Mouse (Mus musculus) forebrain, embryonic 16.5 days (tissue): ENCODE data around the gene Gm5767. TPM values are rescaled to one million over a fixed set of nuclear protein-coding genes. Genes with fewer than 3 reads are reported as not detected.

ENCODE experiments used
- polyA plus RNA-seq: library from polyadenylated mRNA; unstranded; fragments of >200 nt; fragmentation: Nextera tagmentation; extraction: Ambion mirVana; gene quantifications from 2 replicates; pipeline ENCODE4 v1.2.1, GENCODE M21; 2015

The Gm5767 gene
- polyA plus RNA-seq, 1 experiment from 2014 or later: not detected

Other genes with a start within 250 kb of the Gm5767 start
- 37.5 and 50.3 TPM in 2 replicates for gene Mettl22, start 210.0 kb upstream of the Gm5767 start, polyA plus RNA-seq
- 48.5 and 58.0 TPM in 2 replicates for gene Abat, start 167.3 kb upstream of the Gm5767 start, polyA plus RNA-seq
- gene Pmm2, start 43.1 kb upstream of the Gm5767 start, polyA plus RNA-seq: 48.1 and 53.4 TPM in 2 replicates
- 26.8 and 27.8 TPM in 2 replicates for gene Tmem186, start 43.1 kb upstream of the Gm5767 start, polyA plus RNA-seq
- gene Carhsp1, start 8.6 kb upstream of the Gm5767 start, polyA plus RNA-seq: 181 and 200 TPM in 2 replicates
- 32.4 and 40.2 TPM in 2 replicates for gene Usp7, start 111.5 kb downstream of the Gm5767 start, polyA plus RNA-seq
- gene 1810013L24Rik, start 149.3 kb downstream of the Gm5767 start, polyA plus RNA-seq: 29.0 and 30.6 TPM in 2 replicates